Mouse (Mus musculus) mouse embryonic stem cell (cell line): ENCODE measurements around the gene Mia2.

Experiments
- in situ Hi-C, 2 experiments: fragments of 300-500 bp; cut with MboI; formaldehyde crosslinking; loops; 1 replicate in 1 of 2; 3 replicates in 1 of 2; pipeline ENCODE4 v1.14.3; 2019 to 2020; ENCODE audit warnings: low sequenced_read_pairs in 2 of 2, low pct_unique_long_range_greater_than_20kb in 1 of 2, mixed read lengths in 1 of 2; ENCODE audit not compliant: unreplicated experiment in 1 of 2

Mia2 gene

GRCm38 (mm10) chr12:59084446-59084845 lies 11.2 kb upstream of the Mia2 start:
- in situ Hi-C loops, result no loop called here

GRCm38 (mm10) chr12:59086171-59086570 lies 9.4 kb upstream of the Mia2 start:
- in situ Hi-C loops, result no loop called here

- in situ Hi-C loops, result no loop called here
Observed at GRCm38 (mm10) chr12:59093543-59093942, 2.1 kb upstream of the Mia2 start.

- in situ Hi-C loops, result no loop called here
Observed at GRCm38 (mm10) chr12:59104771-59105170, 9.2 kb downstream of the Mia2 start.

- in situ Hi-C loops, result no loop called here
Observed at GRCm38 (mm10) chr12:59105914-59106313, 10.3 kb downstream of the Mia2 start.

GRCm38 (mm10) chr12:59106491-59106890 lies 10.9 kb downstream of the Mia2 start:
- in situ Hi-C loops, result no loop called here

- in situ Hi-C loops, result no loop called here
Observed at GRCm38 (mm10) chr12:59107926-59108325, 12.3 kb downstream of the Mia2 start.

- in situ Hi-C loops, result no loop called here
Observed at GRCm38 (mm10) chr12:59117184-59117583, 21.6 kb downstream of the Mia2 start.

GRCm38 (mm10) chr12:59125426-59125825 lies 29.8 kb downstream of the Mia2 start:
- in situ Hi-C loops, result no loop called here

GRCm38 (mm10) chr12:59128501-59128900 lies 32.9 kb downstream of the Mia2 start:
- in situ Hi-C loops, result no loop called here

GRCm38 (mm10) chr12:59129038-59129437 lies 33.4 kb downstream of the Mia2 start:
- in situ Hi-C loops, result no loop called here

- in situ Hi-C loops, result no loop called here
Observed at GRCm38 (mm10) chr12:59129592-59129991, 34.0 kb downstream of the Mia2 start.

GRCm38 (mm10) chr12:59130249-59130648 lies 34.6 kb downstream of the Mia2 start:
- in situ Hi-C loops, result no loop called here

GRCm38 (mm10) chr12:59130651-59131577 lies 35.3 kb downstream of the Mia2 start:
- in situ Hi-C loops, result no loop called here

GRCm38 (mm10) chr12:59131578-59131946 lies 36.0 kb downstream of the Mia2 start:
- in situ Hi-C loops, result no loop called here

GRCm38 (mm10) chr12:59132462-59132861 lies 36.9 kb downstream of the Mia2 start:
- in situ Hi-C loops, result no loop called here

- in situ Hi-C loops, result no loop called here
Observed at GRCm38 (mm10) chr12:59132940-59133339, 37.3 kb downstream of the Mia2 start.

GRCm38 (mm10) chr12:59133437-59133999 lies 37.9 kb downstream of the Mia2 start:
- in situ Hi-C loops, result no loop called here

GRCm38 (mm10) chr12:59135096-59135495 lies 39.5 kb downstream of the Mia2 start:
- in situ Hi-C loops, result no loop called here
